Mouse (Mus musculus) C2C12 (cell line): ENCODE measurements around the gene Adam12. TPM values are rescaled to one million over a fixed set of nuclear protein-coding genes. Genes with fewer than 3 reads are reported as not detected.
"Not testable (repeated sequence)": the region's sequence is repeated elsewhere in the genome, so short reads cannot be mapped to it uniquely, and the experiment has no call there.

ENCODE experiments used
- H3K27me3 ChIP-seq: one replicate; pipeline ENCODE4 v1.6.1; 2011; ENCODE audit not compliant: control insufficient read depth, insufficient read depth, insufficient read length
- H3K36me3 ChIP-seq: one replicate; pipeline ENCODE4 v1.6.1; 2011; ENCODE audit not compliant: control insufficient read depth, insufficient read depth
- H3K4me3 ChIP-seq: one replicate; pipeline ENCODE4 v1.5.1; 2011; ENCODE audit warnings: mild to moderate bottlenecking, control low read depth; ENCODE audit not compliant: poor library complexity, insufficient read depth, severe bottlenecking
- H3K79me2 ChIP-seq: one replicate; pipeline ENCODE4 v1.6.1; 2011; ENCODE audit not compliant: control insufficient read depth, insufficient read depth
- H3K79me3 ChIP-seq: one replicate; pipeline ENCODE4 v1.6.1; 2011; ENCODE audit warnings: low read depth, control low read depth
- H3ac ChIP-seq: one replicate; pipeline ENCODE3; 2011; ENCODE audit warnings: low read depth; ENCODE audit not compliant: control insufficient read depth, insufficient read length
- CEBPB ChIP-seq: IDR thresholded peaks from one replicate; pipeline ENCODE4 v1.6.1; 2011; ENCODE audit warnings: low read depth, mild to moderate bottlenecking, control low read depth, moderate library complexity
- CTCF ChIP-seq: IDR thresholded peaks from one replicate; pipeline ENCODE4 v1.5.1; 2011; ENCODE audit not compliant: control insufficient read depth, insufficient read depth, insufficient read length
- FOSL1 ChIP-seq: IDR thresholded peaks from one replicate; pipeline ENCODE4 v1.8.0; 2011; ENCODE audit warnings: mild to moderate bottlenecking, low read length; ENCODE audit not compliant: poor library complexity, insufficient read depth, severe bottlenecking
- MAX ChIP-seq: IDR thresholded peaks from one replicate; pipeline ENCODE4 v1.6.1; 2011; ENCODE audit warnings: mild to moderate bottlenecking, control low read depth
- MYOD1 ChIP-seq: IDR thresholded peaks from one replicate; pipeline ENCODE4 v1.6.1; 2011; ENCODE audit warnings: low read depth; ENCODE audit not compliant: control insufficient read depth, insufficient read length
- MYOG ChIP-seq: IDR thresholded peaks from one replicate; pipeline ENCODE4 v1.6.1; 2011; ENCODE audit not compliant: control insufficient read depth, insufficient read length; ENCODE audit errors: extremely low read depth
- USF1 ChIP-seq: IDR thresholded peaks from one replicate; pipeline ENCODE4 v1.6.1; 2011; ENCODE audit warnings: low read depth, mild to moderate bottlenecking, control low read depth, moderate library complexity
- polyA plus RNA-seq: library from polyadenylated mRNA; unstranded; fragments of >200 nt; fragmentation: generic; extraction: Trizol; gene quantifications from one replicate; pipeline ENCODE4 v1.2.1, GENCODE M21; 2012; ENCODE audit warnings: missing spikeins

Gene Adam12
- polyA plus RNA-seq, 1 experiment: 14.7 TPM

- no peaks in the 10 kb centered on the region for H3K79me2 ChIP-seq
- H3K4me3 ChIP-seq: no peak overlapping the region
- H3K36me3 ChIP-seq: no peaks in the 10 kb centered on the region
- TF ChIP-seq USF1 (no peak), MYOG (no peak), CTCF (no peak), CEBPB (no peak), MYOD1 (no peak), FOSL1 (no peak), MAX (no peak)
- H3K27me3 ChIP-seq: no peaks in the 10 kb centered on the region
- no peak overlapping the region for H3ac ChIP-seq
- H3K79me3 ChIP-seq: no peaks in the 10 kb centered on the region
Measured at GRCm38 (mm10) chr7:133891796-133892195, 340.1 kb downstream of the Adam12 start.

- no peak overlapping the region for H3K4me3 ChIP-seq
- H3ac ChIP-seq: no peak overlapping the region
- no peaks in the 10 kb centered on the region for H3K36me3 ChIP-seq
- H3K79me3 ChIP-seq: no peaks in the 10 kb centered on the region
- TF ChIP-seq MYOD1: no peak
- TF ChIP-seq USF1: no peak
- H3K79me2 ChIP-seq: no peaks in the 10 kb centered on the region
- H3K27me3 ChIP-seq: no peaks in the 10 kb centered on the region
Measured at GRCm38 (mm10) chr7:133891298-133891697, 340.6 kb downstream of the Adam12 start.

GRCm38 (mm10) chr7:133889986-133890385 lies 342.0 kb downstream of the Adam12 start:
- Histone ChIP-seq H3K79me3 (no peaks in the 10 kb centered on the region), H3K4me3 (no peak overlapping the region), H3K79me2 (no peaks in the 10 kb centered on the region), H3K36me3 (no peaks in the 10 kb centered on the region), H3ac (no peak overlapping the region), H3K27me3 (no peaks in the 10 kb centered on the region)
- TF ChIP-seq USF1 (no peak), MYOG (no peak), CTCF (no peak), MAX (no peak), MYOD1 (no peak), CEBPB (no peak), FOSL1 (no peak)

GRCm38 (mm10) chr7:133888926-133889920 lies 342.7 kb downstream of the Adam12 start:
- no peak for TF ChIP-seq MYOD1
- TF ChIP-seq USF1: no peak
- TF ChIP-seq CTCF: no peak
- no peak for TF ChIP-seq MYOG
- no peak for TF ChIP-seq CEBPB
- no peak for TF ChIP-seq FOSL1
- TF ChIP-seq MAX: no peak
- H3ac ChIP-seq: no peak overlapping the region
- no peak overlapping the region for H3K4me3 ChIP-seq
- no peaks in the 10 kb centered on the region for H3K79me2 ChIP-seq
- no peaks in the 10 kb centered on the region for H3K79me3 ChIP-seq
- H3K36me3 ChIP-seq: no peaks in the 10 kb centered on the region
- no peaks in the 10 kb centered on the region for H3K27me3 ChIP-seq

- not testable (repeated sequence) for H3ac ChIP-seq, H3K79me2 ChIP-seq, H3K79me3 ChIP-seq, H3K27me3 ChIP-seq, H3K4me3 ChIP-seq, H3K36me3 ChIP-seq
Measured at GRCm38 (mm10) chr7:133884759-133885431, 347.1 kb downstream of the Adam12 start.

- H3K27me3 ChIP-seq: no peaks in the 10 kb centered on the region
- no peaks in the 10 kb centered on the region for H3K79me3 ChIP-seq
- no peak for TF ChIP-seq CEBPB
- TF ChIP-seq MYOG: no peak
- TF ChIP-seq MYOD1: no peak
- TF ChIP-seq FOSL1: no peak
- no peak for TF ChIP-seq USF1
- no peak for TF ChIP-seq MAX
- no peak for TF ChIP-seq CTCF
- H3K79me2 ChIP-seq: no peaks in the 10 kb centered on the region
- no peak overlapping the region for H3ac ChIP-seq
- no peaks in the 10 kb centered on the region for H3K36me3 ChIP-seq
- H3K4me3 ChIP-seq: no peak overlapping the region
Measured at GRCm38 (mm10) chr7:133879761-133880160, 352.2 kb downstream of the Adam12 start.
